Mouse (Mus musculus) testis, adult 2 months (tissue): ENCODE results near the gene Pdf.

ENCODE experiments used
- CTCF ChIP-seq: fragments of 200-500 bp; IDR thresholded peaks from 2 replicates; pipeline ENCODE4 v1.5.1; 2012; ENCODE audit warnings: low read depth, mild to moderate bottlenecking, inconsistent platforms, low read length, moderate library complexity; ENCODE audit not compliant: control insufficient read depth, insufficient read depth, insufficient replicate concordance
- POLR2A ChIP-seq: fragments of 200-500 bp; IDR thresholded peaks from 2 replicates; pipeline ENCODE4 v1.6.1; 2012; ENCODE audit warnings: low read depth, mild to moderate bottlenecking, inconsistent platforms, low read length, moderate library complexity; ENCODE audit not compliant: control insufficient read depth

- peak; percentile 71 for TF ChIP-seq CTCF
- TF ChIP-seq POLR2A, result no peak
Observed at GRCm38 (mm10) chr8:107085358-107085757, 36.9 kb upstream of the Pdf start.
